Mouse (Mus musculus) cortical plate, adult 2 months (tissue): Measurements from ENCODE around the gene Tmem143. TPM values are rescaled to one million over a fixed set of nuclear protein-coding genes. Genes with fewer than 3 reads are reported as not detected.

Source experiments
- H3K27ac ChIP-seq: fragments of 200-500 bp; 2 replicates; pipeline ENCODE4 v1.5.1; 2012; ENCODE audit warnings: low read length, control low read depth, inconsistent platforms; ENCODE audit not compliant: insufficient read depth
- H3K4me1 ChIP-seq: fragments of 200-500 bp; 2 replicates; pipeline ENCODE4 v1.6.1; 2011; ENCODE audit warnings: low read length; ENCODE audit not compliant: control insufficient read depth, insufficient read depth
- H3K4me3 ChIP-seq: fragments of 200-500 bp; 2 replicates; pipeline ENCODE4 v1.5.1; 2011; ENCODE audit warnings: mild to moderate bottlenecking, low read length, control low read depth; ENCODE audit not compliant: insufficient read depth
- CTCF ChIP-seq: fragments of 200-500 bp; IDR thresholded peaks from 2 replicates; pipeline ENCODE4 v1.5.1; 2011; ENCODE audit warnings: mild to moderate bottlenecking, control low read depth, low read length; ENCODE audit not compliant: insufficient read depth; ENCODE audit errors: extremely low read depth
- POLR2A ChIP-seq: fragments of 200-500 bp; IDR thresholded peaks from 2 replicates; pipeline ENCODE4 v1.6.1; 2011; ENCODE audit warnings: mild to moderate bottlenecking, low read length, control low read depth; ENCODE audit not compliant: insufficient read depth; ENCODE audit errors: extremely low read depth
- polyA plus RNA-seq: library from polyadenylated mRNA; depleted of rRNA; stranded (reverse); fragments of >200 nt; gene quantifications from 2 replicates; pipeline ENCODE4 v1.2.3, GENCODE M21; 2012; rRNA removed

Tmem143 gene
- 32.5 and 35.0 TPM in 2 replicates for polyA plus RNA-seq

DNA sequence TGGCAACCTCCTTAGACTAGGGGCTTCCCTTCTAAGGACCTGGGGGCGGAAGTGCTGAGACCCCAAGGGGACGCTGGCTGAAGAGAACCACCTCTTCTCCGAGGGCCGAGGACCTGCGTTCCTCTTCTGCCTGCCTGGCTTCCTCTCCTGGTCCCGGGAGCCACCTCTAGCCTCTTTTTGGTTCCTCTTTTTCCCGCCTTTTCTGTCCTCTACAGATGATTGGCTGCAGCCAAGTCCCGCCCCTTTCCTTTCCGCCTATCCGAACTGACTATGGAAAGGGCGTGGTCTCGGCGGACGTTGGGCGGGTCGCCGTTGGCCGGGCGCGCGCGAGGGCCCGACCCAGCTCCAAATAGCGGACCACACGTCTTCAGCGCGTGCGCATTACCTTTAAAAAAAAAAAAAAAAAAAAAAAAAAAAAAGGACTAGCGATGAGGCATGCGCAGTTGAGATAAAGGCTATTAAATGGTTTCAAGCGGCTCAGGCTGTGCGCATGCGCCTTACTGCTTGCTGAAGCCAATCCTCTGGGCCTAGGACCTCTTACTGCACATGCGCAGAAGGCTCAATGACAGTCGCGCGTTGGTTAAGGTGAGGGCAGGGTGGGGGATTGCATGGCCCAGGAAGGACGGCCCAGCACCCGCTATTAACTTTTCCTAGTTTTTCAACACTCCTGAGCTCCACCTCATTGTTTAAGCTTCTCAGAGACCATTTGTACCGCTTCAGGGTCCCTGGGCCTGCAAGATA is at the start of gene Tmem143, which contains the start of gene Syngr4:
Tmem143 (plus strand) TSS at position 425 of the 741 bp plus-strand sequence.
Syngr4 (minus strand) TSS at position 198 of the 741 bp plus-strand sequence.
- peak within 1 kb of the TSS; percentile 54 for H3K27ac ChIP-seq
- TF ChIP-seq CTCF (no peak), POLR2A (peak; percentile 90)
- no peaks in the 10 kb centered on the region for H3K4me1 ChIP-seq
- peak within 1 kb of the TSS; percentile 54 for H3K4me3 ChIP-seq

- Histone ChIP-seq H3K4me3 (no peak overlapping the region), H3K4me1 (no peaks in the 10 kb centered on the region), H3K27ac (no peak overlapping the region)
- TF ChIP-seq CTCF, result no peak
- no peak for TF ChIP-seq POLR2A
Measured at GRCm38 (mm10) chr7:45848447-45849027, 48.2 kb upstream of the Tmem143 start.

DNA sequence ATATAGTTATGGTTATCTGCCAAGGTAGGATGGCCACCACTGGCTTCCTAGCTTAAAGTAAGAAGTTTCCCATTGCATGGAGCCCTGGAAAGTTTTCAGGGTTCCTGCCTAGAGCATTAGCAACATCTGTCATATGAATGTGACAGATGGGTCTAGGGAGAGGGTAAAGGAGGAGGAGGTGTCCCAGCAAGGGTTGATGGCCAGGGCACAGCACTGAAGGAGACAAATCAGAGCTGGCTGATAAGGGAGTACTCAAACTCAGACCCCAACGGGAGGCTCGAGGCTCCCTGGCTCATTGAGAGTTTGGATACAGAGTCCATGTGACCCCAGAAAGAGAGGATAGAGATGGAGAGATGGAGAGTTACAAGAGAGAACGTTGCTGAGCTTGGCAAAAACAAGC is 46.1 kb upstream of the Tmem143 start:
- no peak for TF ChIP-seq POLR2A
- TF ChIP-seq CTCF, result no peak
- Histone ChIP-seq H3K4me1 (no peaks in the 10 kb centered on the region), H3K4me3 (no peak overlapping the region)

DNA sequence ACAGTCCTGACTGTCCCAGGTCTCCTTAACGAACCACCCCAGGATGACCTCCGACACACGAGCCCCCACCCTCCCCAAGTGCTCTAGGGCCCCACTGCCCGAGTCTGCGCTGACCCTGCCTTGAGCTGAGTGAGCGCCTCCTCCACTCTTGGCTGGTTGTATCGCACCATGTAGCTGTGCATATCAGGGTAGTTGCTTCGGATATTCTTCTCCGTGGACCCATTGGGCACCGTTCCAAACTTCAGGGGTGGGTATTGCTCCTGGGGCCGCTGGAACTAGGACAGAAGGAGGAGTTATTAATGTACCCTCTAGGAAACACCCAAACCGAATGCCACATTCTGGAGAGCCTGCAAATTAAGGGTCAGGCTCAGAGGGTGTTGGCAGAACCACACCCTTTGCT is 43.7 kb upstream of the Tmem143 start:
- no peak overlapping the region for H3K27ac ChIP-seq
- no peak overlapping the region for H3K4me3 ChIP-seq
- H3K4me1 ChIP-seq, result no peaks in the 10 kb centered on the region
- no peak for TF ChIP-seq CTCF
- no peak for TF ChIP-seq POLR2A

More for the DNA sequence above, 46.1 kb upstream of the Tmem143 start:
- no peak overlapping the region for H3K27ac ChIP-seq

DNA sequence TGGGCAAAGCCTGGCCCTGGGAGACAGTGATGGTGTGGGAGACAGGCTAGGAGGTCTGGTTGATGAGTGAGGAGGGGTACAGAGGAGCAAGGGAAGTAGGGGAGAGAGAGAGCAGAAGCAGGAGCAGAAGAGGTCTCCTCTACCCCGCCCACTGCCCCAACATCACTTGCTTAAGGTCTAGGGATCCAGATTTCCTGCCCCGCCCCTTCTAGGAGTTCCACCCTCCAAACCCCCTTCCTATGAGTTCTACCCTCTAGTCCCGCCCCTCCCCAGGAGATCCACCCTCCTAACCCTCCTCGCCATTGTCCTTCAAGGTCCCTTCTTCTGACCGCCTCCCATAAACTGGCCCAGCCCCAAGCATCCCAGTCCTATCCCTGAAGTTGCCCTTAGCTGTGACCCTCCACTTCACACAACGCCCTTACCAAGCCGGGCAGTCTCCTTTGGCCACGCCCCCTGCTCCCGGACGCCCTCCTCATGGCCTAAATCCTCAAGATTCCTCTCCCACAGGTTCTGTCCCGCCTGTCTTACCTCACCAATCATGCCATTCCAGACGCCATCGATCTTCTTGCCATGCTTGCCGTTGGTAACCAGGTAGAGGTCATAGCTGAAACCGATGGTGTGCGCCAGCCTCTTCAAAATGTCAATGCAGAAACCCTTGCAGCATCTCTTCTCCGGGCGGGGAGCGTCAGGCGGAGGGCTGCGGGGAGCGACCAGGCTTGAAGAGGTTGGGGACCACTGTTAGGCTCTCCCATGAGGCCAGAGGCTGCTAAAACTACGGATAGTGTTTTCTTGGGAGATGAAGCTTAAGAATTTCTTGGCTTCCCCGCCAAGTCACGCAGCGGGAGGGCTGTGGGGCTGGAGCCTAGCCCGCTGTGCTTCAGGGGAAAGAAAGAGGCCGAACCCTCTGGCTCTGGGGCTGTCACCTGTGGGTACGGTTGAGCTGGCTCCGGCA is 39.5 kb upstream of the Tmem143 start:
- Histone ChIP-seq H3K4me1 (no peaks in the 10 kb centered on the region), H3K4me3 (peak overlapping the region; percentile 14), H3K27ac (no peak overlapping the region)
- no peak for TF ChIP-seq CTCF
- TF ChIP-seq POLR2A, result no peak

- no peaks in the 10 kb centered on the region for H3K4me1 ChIP-seq
- H3K27ac ChIP-seq, result no peak overlapping the region
- TF ChIP-seq POLR2A (no peak), CTCF (no peak)
- no peak overlapping the region for H3K4me3 ChIP-seq
Measured at GRCm38 (mm10) chr7:45859008-45859407, 37.7 kb upstream of the Tmem143 start.

- no peak overlapping the region for H3K27ac ChIP-seq
- TF ChIP-seq POLR2A (no peak), CTCF (no peak)
- H3K4me1 ChIP-seq, result no peaks in the 10 kb centered on the region
- H3K4me3 ChIP-seq, result no peak overlapping the region
Measured at GRCm38 (mm10) chr7:45862804-45863203, 33.9 kb upstream of the Tmem143 start.

- Histone ChIP-seq H3K27ac (no peak overlapping the region), H3K4me3 (no peak overlapping the region), H3K4me1 (no peaks in the 10 kb centered on the region)
- TF ChIP-seq CTCF, result no peak
- TF ChIP-seq POLR2A, result no peak
Measured at GRCm38 (mm10) chr7:45864435-45864834, 32.3 kb upstream of the Tmem143 start.

- peak overlapping the region; percentile 42 for H3K4me3 ChIP-seq
- no peak overlapping the region for H3K27ac ChIP-seq
- no peaks in the 10 kb centered on the region for H3K4me1 ChIP-seq
- TF ChIP-seq POLR2A (0 out of 2 replicates have a peak, but pooled peaks have one; percentile 24), CTCF (no peak)
Measured at GRCm38 (mm10) chr7:45865925-45866910, 30.5 kb upstream of the Tmem143 start.
